Mouse (Mus musculus) heart, embryonic 14.5 days (tissue): ENCODE measurements around the gene Zfand3. TPM values are rescaled to one million over a fixed set of nuclear protein-coding genes. Genes with fewer than 3 reads are reported as not detected.

Experiments
- ATAC-seq: fragments of 200-750 bp; cut with Nextera tagmentation; 2 replicates; pipeline ENCODE4 v1.8.0; 2017; ENCODE audit warnings: low read depth, moderate TSS enrichment; ENCODE audit not compliant: insufficient number of reproducible peaks, insufficient read depth, low FRiP score
- H3K27ac ChIP-seq, 2 experiments: fragments of 200-500 bp in 1 of 2; fragments of 300-500 bp in 1 of 2; sonication (generic) in 1 of 2; replicated peaks in 1 of 2; 2 replicates each; pipeline ENCODE4 v1.5.1; 2012 to 2014; ENCODE audit warnings: low read depth in 2 of 2, low read length in 2 of 2, control low read depth in 1 of 2, mild to moderate bottlenecking in 1 of 2, mixed read lengths in 1 of 2; ENCODE audit not compliant: control insufficient read depth in 1 of 2, insufficient read depth in 1 of 2
- H3K27me3 ChIP-seq: fragments of 300-500 bp; sonication (generic); 2 replicates; pipeline ENCODE4 v1.6.1; 2014; ENCODE audit warnings: mild to moderate bottlenecking, low read length, control low read depth; ENCODE audit not compliant: control insufficient read depth, insufficient read depth
- H3K36me3 ChIP-seq: fragments of 300-500 bp; sonication (generic); 2 replicates; pipeline ENCODE4 v1.6.1; 2014; ENCODE audit warnings: mild to moderate bottlenecking, control low read depth, low read length, mixed read lengths; ENCODE audit not compliant: control insufficient read depth, insufficient read depth
- H3K4me1 ChIP-seq, 2 experiments: fragments of 200-500 bp in 1 of 2; fragments of 300-500 bp in 1 of 2; sonication (generic) in 1 of 2; 2 replicates each; pipeline ENCODE4 v1.6.1; 2012 to 2014; ENCODE audit warnings: low read length in 2 of 2, control low read depth in 1 of 2, mixed read lengths in 1 of 2; ENCODE audit not compliant: control insufficient read depth in 2 of 2, insufficient read depth in 2 of 2
- H3K4me2 ChIP-seq: fragments of 300-500 bp; sonication (generic); 2 replicates; pipeline ENCODE4 v1.6.1; 2014; ENCODE audit warnings: mild to moderate bottlenecking, low read length
- H3K4me3 ChIP-seq, 2 experiments: fragments of 200-500 bp in 1 of 2; fragments of 300-500 bp in 1 of 2; sonication (generic) in 1 of 2; 2 replicates each; pipeline ENCODE4 v1.5.1; 2012 to 2014; ENCODE audit warnings: low read length in 2 of 2, mild to moderate bottlenecking in 2 of 2, control low read depth in 1 of 2, low read depth in 1 of 2, moderate library complexity in 1 of 2; ENCODE audit not compliant: control insufficient read depth in 1 of 2, insufficient read depth in 1 of 2
- H3K9ac ChIP-seq: fragments of 300-500 bp; sonication (generic); 2 replicates; pipeline ENCODE4 v1.6.1; 2014; ENCODE audit warnings: mild to moderate bottlenecking, low read length
- H3K9me3 ChIP-seq: fragments of 300-500 bp; sonication (generic); 2 replicates; pipeline ENCODE4 v1.6.1; 2016; ENCODE audit warnings: low read length, control low read depth; ENCODE audit not compliant: control insufficient read depth
- WGBS: fragments of 180-500 bp; shearing (Covaris S2); extraction: QIAGEN DNeasy Blood & Tissue Kit; methylation state at CpG from one replicate; pipeline ENCODE4 v1.1.7; 2014; 5-methylcytosine and 5-hydroxymethylcytosine counted together
- polyA plus RNA-seq: library from polyadenylated mRNA; unstranded; fragments of >200 nt; fragmentation: Nextera tagmentation; extraction: Ambion mirVana; gene quantifications from 2 replicates; pipeline ENCODE4 v1.2.1, GENCODE M21; 2014

The Zfand3 gene
- polyA plus RNA-seq, 1 experiment from 2014 or later, result 48.1 TPM

DNA sequence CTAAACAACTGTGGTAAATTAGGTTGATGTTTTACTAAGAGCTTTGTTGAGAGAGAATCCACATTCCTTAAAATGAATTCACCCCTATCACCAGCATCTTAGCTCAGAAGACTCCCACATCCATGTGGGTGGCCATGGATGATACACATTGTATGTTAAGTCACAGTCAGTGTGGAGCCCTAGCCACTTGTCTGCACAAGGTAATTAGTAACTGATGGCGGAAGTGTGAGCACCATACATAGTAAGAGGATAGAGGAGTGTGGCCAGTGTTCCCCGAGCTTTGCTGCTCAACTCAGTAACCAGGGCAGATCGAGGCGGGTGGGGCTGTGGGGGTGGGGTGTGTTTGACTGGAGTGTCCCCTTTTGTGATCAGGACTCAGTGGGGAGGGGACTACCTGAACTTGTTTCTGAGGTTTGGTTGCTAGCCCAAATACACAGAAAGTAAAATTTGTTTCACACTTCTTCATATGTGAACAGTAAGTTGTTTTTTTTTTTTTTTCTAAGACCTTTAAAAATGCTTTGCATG, 99.2 kb downstream of the Zfand3 start:
- no peak overlapping the region for H3K27ac ChIP-seq
- no peaks in the 10 kb centered on the region for H3K27me3 ChIP-seq
- H3K36me3 ChIP-seq, result no peaks in the 10 kb centered on the region
- ATAC-seq, result no peak
- no peaks in the 10 kb centered on the region for H3K9me3 ChIP-seq
- peaks cover 6 to 31% of the 10 kb centered on the region in 2 experiments for H3K4me1 ChIP-seq
- no peak overlapping the region for H3K4me2 ChIP-seq
- no peak overlapping the region for H3K4me3 ChIP-seq
- WGBS, result 69% methylated on average over 4 of the region's 4 CpGs
- H3K9ac ChIP-seq, result no peak overlapping the region

DNA sequence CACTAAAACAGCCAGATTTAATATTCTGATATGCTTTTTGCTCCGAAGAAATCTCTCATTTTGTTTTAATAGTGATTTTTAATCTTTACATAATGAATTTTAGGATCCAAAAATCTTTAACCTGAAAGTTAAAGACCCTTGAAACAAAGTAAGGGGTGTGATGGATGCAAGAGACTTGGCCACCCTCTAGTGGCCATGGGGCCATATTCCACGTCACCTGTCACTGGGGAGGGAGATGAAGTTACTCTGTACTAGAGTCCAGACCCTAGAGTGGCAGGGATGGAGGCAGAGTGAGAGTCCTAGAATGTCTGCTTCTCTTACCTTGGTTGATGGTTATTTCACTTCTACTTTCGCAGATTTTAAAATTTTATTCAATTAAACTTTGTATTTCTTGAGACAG, 100.8 kb downstream of the Zfand3 start:
- Histone ChIP-seq H3K4me2 (no peak overlapping the region), H3K27me3 (no peaks in the 10 kb centered on the region), H3K9me3 (no peaks in the 10 kb centered on the region), H3K27ac (no peak overlapping the region), H3K36me3 (no peaks in the 10 kb centered on the region), H3K4me1 (peaks cover 3 to 19% of the 10 kb centered on the region in 2 experiments), H3K9ac (no peak overlapping the region), H3K4me3 (no peak overlapping the region)
- no peak for ATAC-seq
- 79% methylated on average over 3 of the region's 3 CpGs for WGBS

DNA sequence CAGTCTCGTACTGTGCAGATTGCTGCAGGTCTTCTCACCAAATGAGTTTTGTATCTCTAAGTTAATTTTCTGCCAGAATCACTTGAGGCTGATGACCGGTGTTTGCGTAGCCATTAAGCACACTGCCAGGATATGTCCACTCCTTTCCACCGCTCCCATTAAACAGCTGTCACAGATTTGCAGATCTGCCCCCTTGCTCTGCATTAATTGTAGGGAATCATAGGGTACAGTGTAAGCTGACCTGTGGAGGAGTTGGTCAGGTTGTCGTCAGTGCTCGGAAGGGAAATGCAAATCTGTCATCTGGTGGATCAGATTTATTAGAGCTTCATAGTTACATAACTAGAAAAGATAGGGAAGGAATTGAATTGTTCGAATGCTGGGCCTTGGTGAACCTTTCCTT, 106.1 kb downstream of the Zfand3 start:
- no peak overlapping the region for H3K4me2 ChIP-seq
- ATAC-seq, result no peak
- no peaks in the 10 kb centered on the region for H3K36me3 ChIP-seq
- no peak overlapping the region for H3K27ac ChIP-seq
- H3K27me3 ChIP-seq, result no peaks in the 10 kb centered on the region
- WGBS, result 68% methylated on average over 7 of the region's 7 CpGs
- peaks cover 4 to 15% of the 10 kb centered on the region in 2 experiments for H3K4me1 ChIP-seq
- H3K4me3 ChIP-seq, result no peak overlapping the region
- H3K9ac ChIP-seq, result no peak overlapping the region
- no peaks in the 10 kb centered on the region for H3K9me3 ChIP-seq

DNA sequence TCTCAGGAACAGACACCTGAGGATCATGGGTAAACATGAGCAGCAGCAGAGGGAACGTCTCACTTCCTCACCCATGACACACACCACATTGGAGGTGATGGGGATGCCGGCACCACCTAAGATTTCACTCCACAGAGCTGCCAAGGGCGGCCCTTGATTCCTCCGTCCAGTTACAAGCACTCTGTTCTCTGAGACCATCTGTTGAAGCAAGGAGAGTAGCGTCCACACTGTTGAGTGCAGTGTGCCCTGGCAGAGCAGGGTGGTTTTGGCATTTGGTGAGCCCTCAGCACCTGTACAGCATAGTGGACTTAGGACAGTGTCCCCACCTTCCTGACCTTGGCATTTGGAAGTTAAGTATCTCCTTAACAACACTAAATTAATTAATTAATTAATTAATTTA, 107.0 kb downstream of the Zfand3 start:
- Histone ChIP-seq H3K27me3 (no peaks in the 10 kb centered on the region), H3K4me2 (no peak overlapping the region), H3K9me3 (no peaks in the 10 kb centered on the region), H3K36me3 (no peaks in the 10 kb centered on the region), H3K4me3 (no peak overlapping the region), H3K27ac (no peak overlapping the region), H3K9ac (no peak overlapping the region), H3K4me1 (peaks cover 7 to 17% of the 10 kb centered on the region in 2 experiments)
- ATAC-seq, result no peak
- WGBS, result 67% methylated on average over 5 of the region's 5 CpGs

DNA sequence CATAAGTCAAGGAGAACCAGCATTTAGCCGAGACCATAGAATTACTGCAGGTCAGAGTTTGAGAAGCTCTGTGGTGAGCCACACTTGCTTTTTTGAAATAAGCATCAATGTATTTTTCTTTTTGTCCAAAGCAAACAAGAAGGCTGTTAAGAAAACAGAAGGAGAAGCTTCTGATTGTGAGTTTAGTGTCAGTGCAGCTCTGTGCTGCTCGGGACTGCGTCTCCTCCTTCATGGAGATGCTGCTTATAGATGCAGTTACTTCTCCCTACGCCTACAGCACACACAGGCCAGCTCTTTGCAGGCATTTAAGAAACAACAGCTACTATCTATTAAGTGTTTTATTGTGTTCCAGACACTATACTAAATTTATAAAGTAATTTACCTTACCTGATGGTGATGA, 107.5 kb downstream of the Zfand3 start:
- Histone ChIP-seq H3K4me2 (no peak overlapping the region), H3K4me3 (no peak overlapping the region), H3K9me3 (no peaks in the 10 kb centered on the region), H3K4me1 (peaks cover 9 to 22% of the 10 kb centered on the region in 2 experiments), H3K27ac (no peak overlapping the region), H3K9ac (no peak overlapping the region), H3K36me3 (no peaks in the 10 kb centered on the region), H3K27me3 (no peaks in the 10 kb centered on the region)
- 77% methylated on average over 4 of the region's 4 CpGs for WGBS
- ATAC-seq, result no peak

DNA sequence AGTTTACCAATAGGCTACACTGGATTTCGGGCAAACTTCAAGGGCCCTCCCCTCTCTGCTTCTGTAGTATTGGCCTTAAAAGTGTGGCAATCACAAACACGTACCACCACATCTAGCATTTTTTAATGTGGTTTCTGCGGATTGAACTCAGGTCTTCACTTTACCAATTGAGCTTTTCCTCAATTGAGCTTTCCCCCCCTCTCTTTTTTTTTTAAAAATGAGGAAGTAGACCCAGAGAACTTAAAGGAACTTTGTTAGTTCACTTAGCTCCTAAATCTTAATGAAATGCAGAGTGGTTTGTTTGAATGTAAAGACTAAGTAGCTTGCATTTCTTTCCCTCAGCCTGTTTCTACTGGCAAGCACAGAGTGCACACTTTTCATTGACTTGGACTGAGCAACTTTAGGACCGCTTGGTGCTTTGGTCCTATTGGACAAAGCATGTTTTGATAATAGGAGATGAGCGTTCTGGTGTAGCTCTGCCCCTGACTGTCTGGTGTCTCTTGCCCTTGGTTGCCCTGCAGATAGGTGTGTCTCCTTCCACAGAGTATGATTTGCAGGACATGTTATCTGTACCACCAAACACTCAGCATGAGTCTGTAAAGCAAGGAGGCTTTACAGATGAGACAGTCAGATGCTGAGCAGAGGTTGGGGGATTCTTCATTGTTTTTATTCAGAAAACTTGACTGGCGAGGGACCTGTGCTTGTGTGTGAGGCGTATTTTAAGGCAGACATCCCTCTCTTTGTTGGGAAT, 108.2 kb downstream of the Zfand3 start:
- Histone ChIP-seq H3K27ac (no peak overlapping the region), H3K4me3 (no peak overlapping the region), H3K27me3 (no peaks in the 10 kb centered on the region), H3K9ac (no peak overlapping the region), H3K4me1 (peaks cover 9 to 24% of the 10 kb centered on the region in 2 experiments), H3K36me3 (no peaks in the 10 kb centered on the region), H3K9me3 (no peaks in the 10 kb centered on the region), H3K4me2 (no peak overlapping the region)
- 69% methylated on average over 7 of the region's 7 CpGs for WGBS
- no peak for ATAC-seq

DNA sequence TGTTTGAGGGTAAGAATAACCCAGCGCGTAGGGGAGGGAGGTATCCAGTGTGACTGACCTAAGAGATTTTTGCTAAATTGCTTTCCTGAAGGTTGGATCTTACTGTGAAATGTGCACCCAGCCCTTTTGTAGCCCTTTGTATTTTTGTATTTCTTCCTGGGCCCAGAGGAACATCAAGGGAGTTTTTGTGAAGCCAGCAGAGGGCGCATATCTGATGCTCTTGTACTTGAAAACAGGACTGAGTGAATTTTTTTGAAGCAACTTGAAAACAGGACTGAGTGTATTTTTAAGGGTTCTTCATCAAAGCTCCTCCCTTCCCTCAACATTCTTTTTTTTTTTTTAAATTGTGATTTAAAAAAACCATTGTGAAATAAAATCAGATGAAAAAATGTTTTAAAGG, 110.2 kb downstream of the Zfand3 start:
- Histone ChIP-seq H3K4me3 (no peak overlapping the region), H3K9me3 (no peaks in the 10 kb centered on the region), H3K27ac (no peak overlapping the region), H3K4me1 (peaks cover 9 to 34% of the 10 kb centered on the region in 2 experiments), H3K4me2 (no peak overlapping the region), H3K36me3 (no peaks in the 10 kb centered on the region), H3K9ac (no peak overlapping the region), H3K27me3 (no peaks in the 10 kb centered on the region)
- 80% methylated on average over 3 of the region's 3 CpGs for WGBS
- no peak for ATAC-seq

DNA sequence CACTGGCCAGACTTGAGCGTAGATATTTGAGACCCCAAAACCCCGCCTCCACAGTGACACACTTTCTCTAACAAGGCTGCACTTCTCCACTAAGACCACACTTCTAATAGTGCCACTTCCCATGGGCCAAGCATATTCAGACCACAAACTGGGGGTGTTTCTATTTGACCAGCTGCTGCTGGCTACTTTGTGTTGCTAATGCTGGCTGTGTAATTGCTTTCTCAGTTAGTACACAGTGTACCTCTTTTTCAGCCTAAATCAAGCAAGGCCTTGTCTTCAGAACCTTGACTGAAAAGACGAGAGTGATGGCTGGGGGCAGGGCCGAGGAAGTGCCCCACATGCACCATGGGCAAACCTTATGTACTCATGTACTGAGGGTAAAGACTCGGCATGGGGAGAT, 111.7 kb downstream of the Zfand3 start:
- WGBS, result 84% methylated on average over 5 of the region's 5 CpGs
- Histone ChIP-seq H3K9ac (no peak overlapping the region), H3K27me3 (no peaks in the 10 kb centered on the region), H3K4me1 (peaks cover 8 to 31% of the 10 kb centered on the region in 2 experiments), H3K9me3 (no peaks in the 10 kb centered on the region), H3K36me3 (no peaks in the 10 kb centered on the region), H3K4me2 (no peak overlapping the region), H3K4me3 (no peak overlapping the region), H3K27ac (no peak overlapping the region)
- no peak for ATAC-seq
